Mouse (Mus musculus) cerebellum, adult 2 months (tissue): ENCODE measurements around the gene AU041133. TPM values are rescaled to one million over a fixed set of nuclear protein-coding genes. Genes with fewer than 3 reads are reported as not detected.
A peak's percentile ranks its signal among the peaks of the same experiment; 100 is the strongest.
"Not testable (repeated sequence)": the region's sequence is repeated elsewhere in the genome, so short reads cannot be mapped to it uniquely, and the experiment has no call there.

Experiments used
- DNase-seq, 2 experiments: peaks; one replicate each; pipeline ENCODE4 v3.0.0; 2021
- H3K27ac ChIP-seq: fragments of 200-500 bp; 2 replicates; pipeline ENCODE4 v1.5.1; 2012; ENCODE audit warnings: low read length, control low read depth, inconsistent platforms; ENCODE audit not compliant: insufficient read depth
- H3K27me3 ChIP-seq: fragments of 200-500 bp; 2 replicates; pipeline ENCODE4 v1.6.1; 2012; ENCODE audit warnings: inconsistent platforms, mild to moderate bottlenecking, low read length, moderate library complexity; ENCODE audit not compliant: control insufficient read depth, insufficient read depth
- H3K4me1 ChIP-seq: fragments of 200-500 bp; 2 replicates; pipeline ENCODE4 v1.6.1; 2011; ENCODE audit warnings: low read length; ENCODE audit not compliant: control insufficient read depth, insufficient read depth
- H3K4me3 ChIP-seq: fragments of 200-500 bp; replicated peaks from 2 replicates; pipeline ENCODE3; 2011; ENCODE audit warnings: mild to moderate bottlenecking, low read depth, low read length, control low read depth; ENCODE audit not compliant: insufficient read depth
- CTCF ChIP-seq: fragments of 200-500 bp; IDR thresholded peaks from 2 replicates; pipeline ENCODE4 v1.5.1; 2011; ENCODE audit warnings: low read depth, mild to moderate bottlenecking, control low read depth, low read length, moderate library complexity, borderline replicate concordance; ENCODE audit not compliant: insufficient read depth
- POLR2A ChIP-seq: fragments of 200-500 bp; IDR thresholded peaks from 2 replicates; pipeline ENCODE4 v1.6.1; 2011; ENCODE audit warnings: low read length, control low read depth, borderline replicate concordance; ENCODE audit not compliant: insufficient read depth
- WGBS: fragments of 180-500 bp; shearing (Covaris S2); methylation state at CpG from one replicate; pipeline ENCODE4 v1.1.7; 2018; 5-methylcytosine and 5-hydroxymethylcytosine counted together
- polyA plus RNA-seq: library from polyadenylated mRNA; depleted of rRNA; stranded (reverse); fragments of >200 nt; gene quantifications from 2 replicates; pipeline ENCODE4 v1.2.3, GENCODE M21; 2012; rRNA removed

Gene AU041133
- polyA plus RNA-seq: 3.2 and 3.8 TPM in 2 replicates

- no peaks in the 10 kb centered on the region for H3K27me3 ChIP-seq
- WGBS: 3% methylated on average over 41 of the region's 41 CpGs
Observed at GRCm38 (mm10) chr10:82127850-82128401, at the start of gene AU041133. AU041133 (plus strand) TSS chr10:82128013.

GRCm38 (mm10) chr10:82082728-82083621, 44.8 kb upstream of the AU041133 start, which contains the start of gene BC024063:
BC024063 (plus strand) TSS chr10:82083353.
- not testable (repeated sequence) for H3K27me3 ChIP-seq, H3K4me1 ChIP-seq
- 17% methylated on average over 42 of the region's 42 CpGs for WGBS
- peak; percentile 85 for DNase-seq
- H3K27ac ChIP-seq: peak within 1 kb of the TSS; percentile 82
- H3K4me3 ChIP-seq: peak within 1 kb of the TSS; percentile 65

More at GRCm38 (mm10) chr10:82127850-82128401, at the start of gene AU041133:
- TF ChIP-seq POLR2A (peak; percentile 88), CTCF (no peak)
- peak within 1 kb of the TSS; percentile 58 for H3K4me3 ChIP-seq
- H3K27ac ChIP-seq: peak within 1 kb of the TSS; percentile 65
- H3K4me1 ChIP-seq: no peaks in the 10 kb centered on the region
- DNase-seq: peak; percentile 94

GRCm38 (mm10) chr10:82083622-82083971, 44.2 kb upstream of the AU041133 start:
- DNase-seq, H3K4me1 ChIP-seq, H3K27me3 ChIP-seq: not testable (repeated sequence)
- 18% methylated on average over 14 of the region's 14 CpGs for WGBS
- peak overlapping the region; percentile 65 for H3K4me3 ChIP-seq
- peak overlapping the region; percentile 82; the same call in 1 of the 2 replicates for H3K27ac ChIP-seq

- no peaks in the 10 kb centered on the region for H3K4me1 ChIP-seq
- no peak for DNase-seq
- WGBS: 83% methylated on average over 3 of the region's 3 CpGs
- no peak overlapping the region for H3K4me3 ChIP-seq
- no peak for TF ChIP-seq POLR2A
- no peak for TF ChIP-seq CTCF
- H3K27ac ChIP-seq: no peak overlapping the region
- H3K27me3 ChIP-seq: no peaks in the 10 kb centered on the region
Observed at GRCm38 (mm10) chr10:82117206-82117605, 10.6 kb upstream of the AU041133 start.

- Histone ChIP-seq H3K27me3 (no peaks in the 10 kb centered on the region), H3K4me3 (no peak overlapping the region), H3K27ac (no peak overlapping the region), H3K4me1 (no peaks in the 10 kb centered on the region)
- TF ChIP-seq CTCF (no peak), POLR2A (no peak)
- no peak for DNase-seq
- WGBS: 98% methylated on average over 1 of the region's 1 CpGs
Observed at GRCm38 (mm10) chr10:82145282-82145681, 17.5 kb downstream of the AU041133 start.

GRCm38 (mm10) chr10:82147571-82147970, 19.8 kb downstream of the AU041133 start:
- no peak for DNase-seq
- no peaks in the 10 kb centered on the region for H3K27me3 ChIP-seq
- no peaks in the 10 kb centered on the region for H3K4me1 ChIP-seq
- H3K27ac ChIP-seq: no peak overlapping the region
- 79% methylated on average over 4 of the region's 4 CpGs for WGBS
- no peak for TF ChIP-seq POLR2A
- no peak for TF ChIP-seq CTCF
- H3K4me3 ChIP-seq: no peak overlapping the region

- TF ChIP-seq POLR2A: no peak
- TF ChIP-seq CTCF: no peak
- no peak overlapping the region for H3K4me3 ChIP-seq
- no peak overlapping the region for H3K27ac ChIP-seq
- 75% methylated on average over 3 of the region's 3 CpGs for WGBS
- no peaks in the 10 kb centered on the region for H3K27me3 ChIP-seq
- no peaks in the 10 kb centered on the region for H3K4me1 ChIP-seq
- DNase-seq: no peak
Observed at GRCm38 (mm10) chr10:82167777-82168176, 40.0 kb downstream of the AU041133 start.

GRCm38 (mm10) chr10:82169776-82170175, 42.0 kb downstream of the AU041133 start:
- H3K27ac ChIP-seq: no peak overlapping the region
- no peak overlapping the region for H3K4me3 ChIP-seq
- no peak for TF ChIP-seq CTCF
- no peak for TF ChIP-seq POLR2A
- no peaks in the 10 kb centered on the region for H3K4me1 ChIP-seq
- 74% methylated on average over 2 of the region's 2 CpGs for WGBS
- no peaks in the 10 kb centered on the region for H3K27me3 ChIP-seq
- no peak for DNase-seq
